Mouse (Mus musculus) mouse embryonic stem cell (cell line): Measurements from ENCODE around the gene Triml1.

Source experiments
- in situ Hi-C, 2 experiments: fragments of 300-500 bp; cut with MboI; formaldehyde crosslinking; loops; 1 replicate in 1 of 2; 3 replicates in 1 of 2; pipeline ENCODE4 v1.14.3; 2019 to 2020; ENCODE audit warnings: low sequenced_read_pairs in 2 of 2, low pct_unique_long_range_greater_than_20kb in 1 of 2, mixed read lengths in 1 of 2; ENCODE audit not compliant: unreplicated experiment in 1 of 2

The Triml1 gene

DNA sequence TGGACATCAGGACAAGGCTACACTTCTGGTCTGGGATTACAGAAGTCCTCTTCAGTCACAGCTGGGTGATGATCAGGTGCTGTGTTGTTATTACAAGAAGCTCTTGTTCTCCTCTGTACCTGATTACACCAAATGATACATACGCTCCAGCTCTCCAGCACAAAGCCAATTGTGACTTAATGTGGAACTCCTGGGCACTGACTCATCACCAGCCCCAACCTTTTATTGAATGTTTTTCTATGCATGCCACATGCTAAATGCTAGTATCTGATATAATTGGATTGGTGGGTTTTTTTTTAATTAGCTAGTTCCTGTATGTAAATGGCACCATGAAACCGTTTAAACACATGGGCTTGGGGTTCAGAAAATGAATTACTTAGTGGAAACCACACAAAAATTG is at the start of gene Triml1:
Gene Triml1, minus strand, starts transcription at position 101 of the 400 bp plus-strand sequence.
- in situ Hi-C loops = no loop called here

GRCm38 (mm10) chr8:43182281-43182680 is 41.0 kb upstream of the Triml1 start:
- in situ Hi-C loops = loop anchor here in 1 of 2 experiments (25.0 kb wide), 1 partner anchor 155 kb away; no protein-coding TSS in a partner anchor

- in situ Hi-C loops = loop anchor here in 1 of 2 experiments (25.0 kb wide), 1 partner anchor 157 kb away; no protein-coding TSS in a partner anchor
Measured at GRCm38 (mm10) chr8:43180054-43180690, 38.9 kb upstream of the Triml1 start, which contains the start of gene Triml2. Gene Triml2, plus strand, starts transcription at chr8:43180541.

GRCm38 (mm10) chr8:43179189-43179588 is 37.9 kb upstream of the Triml1 start:
- in situ Hi-C loops = loop anchor here in 1 of 2 experiments (25.0 kb wide), 1 partner anchor 158 kb away; no protein-coding TSS in a partner anchor

GRCm38 (mm10) chr8:43178263-43178662 is 37.0 kb upstream of the Triml1 start:
- in situ Hi-C loops = loop anchor here in 1 of 2 experiments (25.0 kb wide), 1 partner anchor 159 kb away; no protein-coding TSS in a partner anchor

- in situ Hi-C loops = loop anchor here in 1 of 2 experiments (25.0 kb wide), 1 partner anchor 160 kb away; no protein-coding TSS in a partner anchor
Measured at GRCm38 (mm10) chr8:43176766-43177486, 35.6 kb upstream of the Triml1 start.

- in situ Hi-C loops = no loop called here
Measured at GRCm38 (mm10) chr8:43169249-43169755, 28.0 kb upstream of the Triml1 start.

DNA sequence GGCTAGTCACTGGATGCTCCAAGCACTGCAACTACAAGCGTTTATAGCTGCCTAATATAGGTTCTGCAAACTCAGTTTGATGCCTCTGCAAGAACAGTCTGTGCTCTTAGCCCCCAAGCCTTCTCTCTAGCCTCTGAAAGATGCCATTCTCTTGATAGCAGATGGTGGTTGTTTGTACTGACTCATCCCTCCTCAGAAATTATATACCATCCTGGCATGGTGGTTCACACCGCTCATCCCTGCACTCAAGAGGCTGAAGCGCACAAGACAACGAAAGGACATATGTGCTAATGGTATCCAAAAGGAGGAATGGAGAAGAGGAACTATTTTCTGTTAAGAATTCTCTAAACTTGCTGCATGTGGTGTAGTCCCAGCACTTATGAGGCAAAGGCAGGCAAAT is 26.8 kb upstream of the Triml1 start:
- in situ Hi-C loops = no loop called here

DNA sequence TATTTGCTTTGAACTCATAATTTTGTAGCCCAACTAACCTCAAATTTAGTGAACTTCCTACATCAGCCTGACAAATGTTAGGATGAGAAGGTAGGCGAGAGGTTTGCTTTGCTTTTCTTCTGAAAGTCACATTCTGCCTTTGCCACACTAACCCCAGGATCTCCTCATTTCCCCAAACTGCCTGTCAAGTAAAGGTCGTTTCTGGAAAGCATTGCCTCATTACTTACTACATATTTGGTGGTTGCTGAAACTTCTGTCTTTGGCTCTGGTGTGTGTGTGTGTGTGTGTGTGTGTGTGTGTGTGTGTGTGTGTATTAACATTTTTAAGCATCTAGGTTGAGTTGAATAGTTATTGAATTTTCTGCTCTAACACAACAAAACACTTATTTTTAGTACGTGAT is 23.2 kb upstream of the Triml1 start:
- in situ Hi-C loops = no loop called here

DNA sequence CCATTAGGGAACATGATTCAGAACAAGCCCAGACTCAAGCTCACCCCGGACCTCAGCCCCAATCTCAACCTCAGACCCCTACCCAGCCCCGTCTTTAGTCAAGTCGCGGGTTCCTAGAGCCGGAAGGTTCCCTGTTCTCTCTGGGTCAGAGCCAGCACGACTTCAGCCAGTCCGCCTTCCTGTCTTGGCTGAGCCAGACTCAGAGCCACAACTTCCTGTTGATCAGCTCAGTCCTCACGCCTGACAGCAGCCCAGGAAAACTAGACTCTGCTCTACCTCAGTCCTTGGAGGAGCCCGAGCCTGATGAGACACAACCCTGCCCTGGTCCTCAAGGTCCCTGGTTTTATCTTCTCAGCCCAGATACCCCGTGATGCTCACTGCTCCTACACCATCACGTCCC is 22.0 kb upstream of the Triml1 start:
- in situ Hi-C loops = no loop called here

- in situ Hi-C loops = no loop called here
Measured at GRCm38 (mm10) chr8:43149307-43149706, 8.0 kb upstream of the Triml1 start.

DNA sequence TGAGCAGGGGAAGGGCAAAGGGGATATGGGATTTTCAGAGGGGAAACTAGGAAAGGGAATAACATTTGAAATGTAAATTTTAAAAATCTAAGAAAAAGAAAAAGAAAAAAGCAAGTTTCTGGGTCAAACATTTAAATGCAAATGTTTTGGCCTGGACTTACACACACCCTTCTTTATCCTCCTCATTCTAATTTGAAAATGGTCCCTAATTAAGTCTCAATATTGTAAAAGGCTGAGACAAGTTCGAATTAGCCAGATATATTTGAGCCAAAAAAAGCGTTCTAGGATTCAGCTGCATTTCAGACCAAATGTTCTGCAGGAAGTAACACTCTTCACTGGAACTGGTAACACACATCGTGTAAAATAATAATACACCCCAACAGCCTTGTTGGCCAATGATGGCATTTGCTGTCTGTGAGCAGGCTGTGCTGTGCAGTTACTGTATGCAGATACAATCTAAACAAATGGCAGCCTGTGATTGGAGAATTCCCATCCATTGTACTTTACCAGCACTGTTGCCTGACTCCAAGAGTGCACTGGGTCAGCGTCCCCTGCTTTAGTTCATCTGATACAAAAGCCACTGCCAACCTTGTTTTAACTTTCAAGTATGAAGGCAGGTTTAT is 30.0 kb downstream of the Triml1 start:
- in situ Hi-C loops = no loop called here
